Mouse (Mus musculus): ENCODE measurements at regions not wholly inside any gene's neighbourhood (a gene's known extent, or its start where the extent isn't known, plus 50 kb on each side); places are given as distances from the start of the nearest gene placed in this dataset.

DNA sequence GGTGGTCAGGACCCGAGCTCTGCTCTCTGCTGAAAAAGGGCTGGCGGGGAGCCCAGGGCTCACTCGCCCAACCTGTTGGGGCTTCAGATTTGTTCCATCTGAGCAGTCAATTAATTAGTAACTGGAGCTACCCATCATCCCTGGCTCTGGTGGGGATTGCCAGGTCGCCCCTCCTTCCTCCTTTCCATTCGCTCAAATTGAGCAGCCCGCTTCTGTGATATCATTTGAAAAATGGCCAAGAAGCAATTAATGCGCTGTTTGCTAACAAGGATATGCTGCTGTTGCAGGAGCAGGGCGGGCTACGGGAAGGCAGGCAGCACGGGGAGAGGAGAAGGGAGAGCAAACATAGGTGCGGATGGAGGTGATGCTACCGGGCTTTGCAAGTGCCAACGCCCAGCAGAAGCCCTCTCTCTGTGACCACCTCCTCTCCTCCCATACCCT, 76.3 kb upstream of the Pitx1 start:
- H3K4me3 ChIP-seq (ENCODE audit: control insufficient read depth in 1 of 2, insufficient read depth in 1 of 2, low read depth in 2 of 2, low read length in 2 of 2), result no peak overlapping the region
- no peaks in the 10 kb centered on the region for H3K79me2 ChIP-seq (ENCODE audit: control insufficient read depth, insufficient read depth, low read length, poor library complexity)
- H3K9me3 ChIP-seq (replicated peaks; ENCODE audit: insufficient read depth, low read length), result no peaks in the 10 kb centered on the region
- no peaks in the 10 kb centered on the region for H3K27me3 ChIP-seq (ENCODE audit: control insufficient read depth in 1 of 2, insufficient read depth in 2 of 2, low read length in 2 of 2)
- no peak for DNase-seq (ENCODE audit: low read depth, low spot score)
- TF ChIP-seq ZMIZ1 (IDR thresholded peaks at IDR 0.05; ENCODE audit: low read depth, low read length) (no peak), ZNF384 (IDR thresholded peaks at IDR 0.05; ENCODE audit: low read depth, low read length) (no peak), CTCF (IDR thresholded peaks at IDR 0.05 in 2 of 3, conservative IDR thresholded peaks at IDR 0.05 in 1 of 3; ENCODE audit: control insufficient read depth in 1 of 3, insufficient read depth in 1 of 3, low read depth in 2 of 3, low read length in 3 of 3, poor library complexity in 1 of 3, severe bottlenecking in 1 of 3) (no peak), SIN3A (IDR thresholded peaks at IDR 0.05; ENCODE audit: low read length) (no peak), MYC (IDR thresholded peaks at IDR 0.05; ENCODE audit: low read depth, low read length) (no peak), MYB (IDR thresholded peaks at IDR 0.05; ENCODE audit: low read depth, low read length) (no peak), RCOR1 (IDR thresholded peaks at IDR 0.05; ENCODE audit: low read depth, low read length) (no peak), GATA1 (IDR thresholded peaks at IDR 0.05; ENCODE audit: low read depth, low read length) (no peak), SMC3 (IDR thresholded peaks at IDR 0.05; ENCODE audit: low read depth, low read length) (no peak), POLR2AphosphoS2 (IDR thresholded peaks at IDR 0.05; ENCODE audit: low read length) (no peak), ETS1 (IDR thresholded peaks at IDR 0.05; ENCODE audit: low read depth, low read length) (no peak), MEF2A (IDR thresholded peaks at IDR 0.05; ENCODE audit: extremely low read depth, insufficient replicate concordance, low read depth, low read length, poor library complexity, severe bottlenecking) (no peak), USF2 (IDR thresholded peaks at IDR 0.05; ENCODE audit: borderline replicate concordance in 1 of 2, insufficient read depth in 1 of 2, low read depth in 1 of 2, low read length in 2 of 2) (no peak), TCF12 (IDR thresholded peaks at IDR 0.05; ENCODE audit: low read depth, low read length) (no peak), TAL1 (IDR thresholded peaks at IDR 0.05; ENCODE audit: low read length) (no peak)
- H3K36me3 ChIP-seq (ENCODE audit: control insufficient read depth in 1 of 2, insufficient read depth in 2 of 2, low read length in 2 of 2), result no peaks in the 10 kb centered on the region
- H3K9ac ChIP-seq (ENCODE audit: control insufficient read depth, low read depth, low read length, poor library complexity, severe bottlenecking), result no peak overlapping the region
- H3K4me1 ChIP-seq (ENCODE audit: control insufficient read depth in 1 of 2, insufficient read depth in 2 of 2, low read length in 2 of 2), result no peaks in the 10 kb centered on the region
- H3K27ac ChIP-seq (ENCODE audit: control insufficient read depth, low read depth, low read length), result no peak overlapping the region

DNA sequence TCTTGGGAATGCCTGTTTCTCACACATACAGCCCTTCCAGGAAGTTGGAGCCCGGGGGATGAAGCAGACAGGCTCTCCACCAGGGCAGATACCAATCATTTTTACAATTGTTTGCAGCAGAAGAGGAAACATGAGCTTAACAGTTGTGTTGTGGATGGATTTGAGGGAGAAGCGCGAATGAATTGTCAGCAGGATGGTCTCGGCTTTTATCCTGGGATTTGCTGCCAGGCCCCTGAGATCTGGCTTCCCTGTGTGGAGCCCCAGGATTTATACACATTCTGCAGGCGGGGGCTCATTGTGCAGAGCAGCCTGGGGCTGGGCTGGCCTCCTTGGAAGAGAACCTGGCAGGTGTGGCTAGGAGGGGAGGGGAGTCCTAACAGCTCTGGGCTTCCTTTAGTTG, 73.9 kb upstream of the Pitx1 start:
- Histone ChIP-seq H3K36me3 (ENCODE audit: control insufficient read depth in 1 of 2, insufficient read depth in 2 of 2, low read length in 2 of 2) (no peaks in the 10 kb centered on the region), H3K79me2 (ENCODE audit: control insufficient read depth, insufficient read depth, low read length, poor library complexity) (no peaks in the 10 kb centered on the region), H3K9ac (ENCODE audit: control insufficient read depth, low read depth, low read length, poor library complexity, severe bottlenecking) (no peak overlapping the region), H3K9me3 (replicated peaks; ENCODE audit: insufficient read depth, low read length) (no peaks in the 10 kb centered on the region), H3K4me1 (ENCODE audit: control insufficient read depth in 1 of 2, insufficient read depth in 2 of 2, low read length in 2 of 2) (no peaks in the 10 kb centered on the region), H3K27me3 (ENCODE audit: control insufficient read depth in 1 of 2, insufficient read depth in 2 of 2, low read length in 2 of 2) (no peaks in the 10 kb centered on the region), H3K4me3 (ENCODE audit: control insufficient read depth in 1 of 2, insufficient read depth in 1 of 2, low read depth in 2 of 2, low read length in 2 of 2) (no peak overlapping the region), H3K27ac (ENCODE audit: control insufficient read depth, low read depth, low read length) (no peak overlapping the region)
- TF ChIP-seq MYC (IDR thresholded peaks at IDR 0.05; ENCODE audit: low read depth, low read length), result no peak
- TF ChIP-seq GATA1 (IDR thresholded peaks at IDR 0.05; ENCODE audit: low read depth, low read length), result no peak
- TF ChIP-seq BHLHE40 (IDR thresholded peaks at IDR 0.05; ENCODE audit: borderline replicate concordance, low read depth, low read length), result no peak
- no peak for TF ChIP-seq CHD1 (IDR thresholded peaks at IDR 0.05; ENCODE audit: low read depth, low read length)
- TF ChIP-seq ZKSCAN1 (IDR thresholded peaks at IDR 0.05; ENCODE audit: low read depth, low read length), result no peak
- no peak for TF ChIP-seq MXI1 (IDR thresholded peaks at IDR 0.05; ENCODE audit: low read depth, low read length)
- no peak for TF ChIP-seq USF1 (IDR thresholded peaks at IDR 0.05; ENCODE audit: low read depth, low read length)
- TF ChIP-seq TAL1 (IDR thresholded peaks at IDR 0.05; ENCODE audit: low read length), result no peak
- no peak for TF ChIP-seq NELFE (IDR thresholded peaks at IDR 0.05; ENCODE audit: low read depth, low read length)
- no peak for TF ChIP-seq CHD2 (IDR thresholded peaks at IDR 0.05; ENCODE audit: low read length)
- TF ChIP-seq SMC3 (IDR thresholded peaks at IDR 0.05; ENCODE audit: low read depth, low read length), result no peak
- no peak for TF ChIP-seq ZC3H11A (IDR thresholded peaks at IDR 0.05; ENCODE audit: low read depth, low read length)
- TF ChIP-seq E2F4 (IDR thresholded peaks at IDR 0.05; ENCODE audit: borderline replicate concordance, low read depth, low read length), result no peak
- TF ChIP-seq ZNF384 (IDR thresholded peaks at IDR 0.05; ENCODE audit: low read depth, low read length), result no peak
- no peak for DNase-seq (ENCODE audit: low read depth, low spot score)
